Mouse (Mus musculus): ENCODE results near the gene Fxyd6.

Gene Fxyd6

DNA sequence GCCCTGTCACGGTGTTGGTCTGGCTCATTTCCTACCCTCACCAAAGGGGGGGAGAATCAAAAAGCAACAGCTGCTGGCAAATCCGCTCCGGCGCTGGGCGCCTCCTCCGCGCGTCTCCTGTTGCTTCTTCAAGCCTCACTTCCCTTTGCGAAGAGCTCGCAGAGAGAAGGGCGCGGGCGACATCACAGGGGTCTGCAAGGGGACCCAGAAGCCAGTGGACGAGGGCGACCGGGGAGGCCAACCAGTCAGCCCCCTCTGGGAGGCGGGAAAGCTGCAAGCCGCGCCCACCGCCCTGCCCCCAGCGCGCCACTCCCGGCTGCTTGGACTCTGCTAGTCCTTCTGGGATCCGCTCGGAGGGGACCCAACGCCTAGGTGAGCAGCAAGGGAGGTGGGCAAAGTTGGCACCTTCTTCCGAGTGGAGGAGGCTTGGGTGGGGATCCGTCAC, at the start of gene Fxyd6:
Gene Fxyd6 (plus strand): TSS at position 69 of the 445 bp plus-strand sequence.
- peak; percentile 75 for DNase-seq (ENCODE audit: low read depth, low spot score)

DNA sequence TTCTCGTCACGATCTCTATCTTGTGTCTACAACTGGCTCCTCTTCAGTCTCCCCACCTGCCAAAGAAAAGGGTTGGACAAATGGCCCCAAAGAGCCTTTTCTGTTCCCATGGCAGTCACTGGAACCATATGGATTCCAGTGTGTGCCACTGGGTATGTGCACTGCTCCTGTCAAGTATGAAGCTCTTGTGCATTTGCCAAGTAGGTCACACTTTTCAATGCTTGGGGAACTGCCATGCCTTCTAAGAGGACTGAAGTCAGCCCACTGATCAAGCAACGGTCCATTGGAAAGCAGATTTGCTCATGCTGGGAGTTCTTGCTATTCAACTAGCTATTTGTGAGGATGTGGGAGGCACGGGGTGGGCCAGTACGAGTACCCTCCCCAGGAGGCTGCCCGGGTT, 48.5 kb upstream of the Fxyd6 start:
- no peak for DNase-seq (ENCODE audit: low read depth, low spot score)

DNA sequence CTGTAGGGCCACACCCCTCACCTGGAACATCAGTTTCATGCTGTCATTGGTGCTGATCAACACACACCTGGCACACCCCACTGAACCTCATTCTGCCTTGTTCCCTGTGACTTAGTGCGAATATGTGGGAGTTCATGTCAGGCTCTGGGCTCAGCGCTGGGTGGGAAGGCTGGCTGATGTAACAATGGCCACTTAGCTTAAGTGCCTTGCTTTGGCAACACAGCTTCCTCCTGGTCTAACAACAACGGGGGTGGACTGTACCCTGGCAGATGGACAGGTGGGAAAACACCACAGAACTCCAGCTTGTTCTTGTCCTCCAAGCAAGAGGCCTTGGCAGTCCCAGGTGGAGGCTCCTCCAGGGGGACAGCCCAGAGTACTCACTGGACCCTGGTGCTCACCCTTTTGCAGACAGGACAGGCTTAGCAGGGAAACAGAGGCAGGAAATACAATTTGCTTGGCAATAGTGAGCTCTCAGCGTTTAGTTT, 48.0 kb upstream of the Fxyd6 start:
- no peak for DNase-seq (ENCODE audit: low read depth, low spot score)

DNA sequence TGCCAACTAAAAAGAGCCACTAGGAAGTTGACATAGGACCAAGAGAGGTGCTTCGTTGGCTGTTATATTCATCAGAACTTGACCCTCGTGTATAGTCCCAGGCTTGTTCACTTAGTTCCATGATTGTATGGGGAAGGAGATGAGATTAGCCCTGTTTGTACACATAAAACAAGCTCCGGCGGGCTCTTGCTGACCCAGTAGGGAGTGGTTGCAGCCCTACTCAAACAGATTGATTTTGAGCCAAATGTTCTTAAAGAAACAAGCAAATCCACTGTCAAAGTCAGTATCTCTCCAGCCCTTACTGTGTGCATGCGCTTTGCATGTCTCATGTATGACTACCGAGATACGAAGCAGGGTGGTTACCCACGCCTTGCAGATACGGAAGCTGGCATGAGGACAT, 43.6 kb upstream of the Fxyd6 start:
- DNase-seq (ENCODE audit: low read depth, low spot score) = no peak

DNA sequence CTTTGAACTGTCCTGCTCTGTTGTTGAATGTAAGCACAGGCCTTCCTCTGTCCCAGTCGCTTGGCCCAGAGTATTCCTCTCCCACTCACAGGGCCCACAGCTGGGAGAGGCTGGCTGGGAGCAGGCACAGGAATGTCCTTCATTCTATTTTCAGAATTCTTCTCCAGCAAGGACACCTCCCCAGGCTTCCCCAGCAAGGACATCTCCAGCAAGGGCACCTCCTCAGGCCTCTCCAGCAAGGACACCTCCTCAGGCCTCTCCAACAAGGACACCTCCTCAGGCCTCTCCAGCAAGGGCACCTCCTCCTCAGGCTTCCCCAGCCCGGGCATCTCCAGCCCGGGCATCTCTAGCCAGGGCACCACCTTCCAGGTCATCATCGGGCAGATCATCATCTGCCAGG, 41.7 kb upstream of the Fxyd6 start:
- no peak for DNase-seq (ENCODE audit: low read depth, low spot score)

DNA sequence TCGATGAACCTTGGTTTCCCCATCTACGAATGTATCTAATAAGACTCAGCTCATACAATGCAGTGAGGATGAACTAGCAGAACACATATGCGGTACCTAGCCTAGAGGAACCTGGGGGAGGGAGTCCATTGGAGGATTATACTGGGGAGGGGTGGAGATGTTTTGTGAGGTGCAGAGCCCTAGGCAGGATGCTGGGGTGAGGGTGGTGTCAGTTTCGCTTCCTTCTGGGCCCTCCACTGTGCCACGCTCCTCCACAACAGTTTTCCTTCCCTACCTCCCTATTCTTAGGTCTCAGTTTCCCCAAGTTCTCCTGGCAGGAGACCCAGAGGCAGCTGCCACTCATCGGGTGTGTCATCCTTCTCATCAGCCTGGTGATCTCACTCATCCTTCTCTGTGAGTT, 40.4 kb upstream of the Fxyd6 start:
- no peak for DNase-seq (ENCODE audit: low read depth, low spot score)

DNA sequence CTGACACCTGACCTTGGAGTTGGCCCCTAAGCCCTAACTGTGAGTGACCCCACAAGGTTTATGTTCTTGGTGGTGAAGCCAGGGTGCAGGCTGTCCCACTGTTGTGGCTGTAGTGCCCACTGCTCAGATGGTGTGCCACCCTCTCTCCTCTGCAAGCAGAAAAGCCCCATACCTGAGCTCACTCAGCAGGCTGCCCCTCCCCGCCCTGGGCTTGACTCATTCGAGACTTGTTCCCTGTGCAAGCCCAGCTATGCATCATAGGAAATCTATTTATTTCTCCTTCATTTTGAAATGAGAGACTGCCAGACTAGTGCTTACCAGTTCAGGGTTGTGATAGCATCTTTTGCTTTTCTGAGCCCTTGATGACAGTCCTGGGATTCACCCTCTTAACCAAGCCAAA, 32.6 kb upstream of the Fxyd6 start:
- no peak for DNase-seq (ENCODE audit: low read depth, low spot score)

DNA sequence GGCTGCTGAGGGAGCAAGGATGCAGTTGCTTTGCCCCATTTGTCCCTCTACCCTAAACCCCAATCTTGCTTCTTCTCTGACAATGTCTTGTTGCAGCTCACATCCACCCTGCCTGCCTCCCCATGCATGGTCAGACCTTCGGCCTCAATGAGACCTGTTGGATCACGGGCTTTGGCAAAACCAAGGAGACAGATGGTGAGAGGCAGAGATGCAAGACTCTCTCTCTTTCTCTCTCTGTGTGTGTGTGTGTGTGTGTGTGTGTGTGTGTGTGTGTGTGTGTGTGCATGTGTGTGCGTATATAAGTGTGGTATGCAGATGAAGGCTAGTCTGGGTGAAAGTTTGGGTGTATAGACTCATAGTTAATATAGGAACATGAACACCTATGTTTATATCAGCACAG, 26.9 kb upstream of the Fxyd6 start:
- no peak for DNase-seq (ENCODE audit: low read depth, low spot score)

DNA sequence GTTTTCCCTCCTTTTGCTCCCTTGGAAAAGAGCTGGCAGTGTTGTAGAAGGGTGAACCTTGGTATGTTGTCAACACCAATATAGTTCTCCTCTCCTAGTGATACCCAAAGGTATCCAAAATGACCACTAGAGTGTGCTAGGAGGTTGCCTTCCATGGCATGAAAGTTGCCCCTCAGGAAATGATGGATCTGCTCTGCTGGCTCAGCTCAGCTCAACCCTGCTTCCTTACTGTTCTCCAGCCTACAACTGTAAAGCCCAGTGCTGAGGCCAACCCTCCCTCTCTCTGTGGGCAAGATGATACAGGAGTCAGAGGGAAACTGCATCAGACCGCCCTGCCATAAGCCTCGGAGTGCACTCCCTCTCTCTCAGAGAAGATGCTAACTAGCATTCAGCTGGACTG, 24.5 kb upstream of the Fxyd6 start:
- DNase-seq (ENCODE audit: low read depth, low spot score) = peak; percentile 51

DNA sequence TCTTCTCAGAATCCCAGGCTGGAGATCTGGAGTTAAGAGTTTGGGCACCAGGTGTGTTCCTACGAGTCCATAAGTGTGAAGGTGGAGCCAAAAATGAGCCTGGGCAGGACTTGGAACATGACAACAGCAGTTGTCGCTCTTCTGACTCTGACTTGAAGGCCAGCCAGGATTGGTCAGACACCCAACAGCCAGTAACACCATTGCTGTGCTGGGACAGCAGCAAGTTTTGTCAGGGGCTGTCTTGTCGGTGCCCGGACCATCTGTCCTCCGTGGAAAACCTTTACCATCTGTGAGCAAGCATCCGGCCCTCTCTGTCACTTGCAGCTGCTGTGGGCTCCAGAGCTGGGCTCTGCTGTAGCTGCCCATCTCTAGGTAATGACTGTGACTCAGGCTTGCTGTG, 23.7 kb upstream of the Fxyd6 start:
- DNase-seq (ENCODE audit: low read depth, low spot score) = no peak

DNA sequence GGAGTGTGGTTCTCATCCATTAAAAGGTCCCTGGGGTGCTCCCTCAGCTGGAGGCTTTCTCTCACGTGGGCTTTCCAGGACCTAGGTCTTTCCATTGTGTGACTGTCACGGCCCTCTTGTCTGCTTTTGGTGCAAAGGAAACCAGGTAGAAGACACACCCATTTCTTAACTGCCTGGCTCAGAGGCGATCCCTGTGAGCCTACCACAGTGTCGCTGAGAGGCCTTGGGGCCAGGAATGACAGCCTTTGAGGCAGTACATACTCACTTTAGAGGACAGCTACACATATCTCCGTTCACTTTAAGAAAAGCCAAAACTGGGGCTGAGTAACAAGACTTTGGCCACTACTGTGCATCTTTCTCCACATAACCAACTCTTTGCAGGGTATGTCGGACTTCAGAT, 21.4 kb upstream of the Fxyd6 start:
- DNase-seq (ENCODE audit: low read depth, low spot score) = peak; percentile 43

DNA sequence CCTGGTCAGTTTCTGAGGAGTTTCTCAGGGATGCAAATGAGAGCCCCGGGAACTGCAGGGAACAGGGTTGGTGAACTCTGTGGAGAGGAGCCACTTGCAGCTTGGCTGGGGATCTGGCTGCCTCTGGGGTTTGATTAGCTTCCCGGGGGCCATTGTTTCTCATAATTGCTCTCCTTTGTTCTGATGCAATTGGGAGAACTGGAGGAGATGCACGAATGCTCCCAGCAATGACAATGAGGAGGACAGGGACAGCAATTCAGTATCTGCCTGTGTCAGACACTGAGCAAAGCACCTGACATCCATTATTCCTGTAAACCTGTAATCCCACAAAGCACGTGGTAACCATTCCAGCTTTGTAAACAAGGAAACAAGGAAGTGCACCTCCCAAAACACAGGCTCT, 20.8 kb upstream of the Fxyd6 start:
- peak; percentile 97 for DNase-seq (ENCODE audit: low read depth, low spot score)

DNA sequence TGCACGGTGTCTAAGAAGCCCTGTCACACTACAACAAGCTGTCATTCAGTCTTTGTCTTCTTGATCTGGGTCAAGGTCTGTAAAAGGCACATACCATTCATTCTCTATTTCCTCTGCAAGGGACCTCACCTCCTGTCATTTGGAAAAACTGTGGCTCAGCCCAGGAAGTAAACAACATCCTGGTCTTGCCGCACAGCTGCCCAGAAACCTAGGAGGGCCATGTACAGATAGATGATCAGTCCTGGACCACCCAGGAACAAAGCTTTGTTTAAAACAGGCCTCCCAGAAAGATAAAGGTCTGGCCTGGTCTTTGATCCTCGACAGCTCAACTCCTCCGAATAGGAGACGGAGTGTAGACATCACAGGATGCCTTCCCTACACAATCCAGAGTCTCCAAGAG, 20.1 kb upstream of the Fxyd6 start:
- DNase-seq (ENCODE audit: low read depth, low spot score) = peak; percentile 89

DNA sequence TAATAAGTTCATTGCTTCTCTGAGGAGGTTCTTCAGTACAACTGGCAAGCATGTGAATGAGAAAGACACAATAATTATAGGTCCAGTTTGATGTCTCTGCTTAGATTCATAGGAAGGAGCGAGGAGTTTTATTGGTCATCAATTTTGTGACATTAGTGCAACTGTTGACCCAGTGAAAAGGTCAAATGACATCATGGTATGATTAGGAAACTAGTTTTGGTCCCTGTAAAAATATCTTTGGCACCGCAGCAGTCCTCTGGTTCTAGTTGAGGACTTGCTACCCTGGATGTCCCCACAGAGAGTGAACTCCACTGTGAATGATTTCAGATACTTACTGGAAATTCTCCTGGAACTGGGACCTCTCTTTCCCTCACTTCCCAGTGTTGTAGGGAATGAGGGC, 14.8 kb upstream of the Fxyd6 start:
- DNase-seq (ENCODE audit: low read depth, low spot score) = no peak

DNA sequence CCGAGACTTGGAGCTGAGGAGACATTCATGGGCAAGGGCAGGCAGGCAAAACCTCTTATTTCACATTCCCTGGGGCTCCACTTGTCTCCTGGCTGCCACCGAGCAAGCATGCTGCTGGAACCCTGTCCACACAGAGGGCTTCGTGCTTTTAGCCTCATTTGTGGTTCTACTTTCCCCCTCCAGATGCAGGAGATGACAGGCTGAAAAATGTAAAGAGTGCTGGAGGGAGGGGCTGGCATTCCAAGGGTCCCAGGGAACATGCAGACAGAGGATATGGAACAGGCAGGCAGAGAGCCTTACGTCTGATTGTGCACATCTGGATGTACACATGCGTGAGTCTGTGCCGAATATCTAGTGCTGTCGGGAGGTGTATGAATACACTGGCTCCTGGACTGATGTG, 11.6 kb upstream of the Fxyd6 start:
- no peak for DNase-seq (ENCODE audit: low read depth, low spot score)

DNA sequence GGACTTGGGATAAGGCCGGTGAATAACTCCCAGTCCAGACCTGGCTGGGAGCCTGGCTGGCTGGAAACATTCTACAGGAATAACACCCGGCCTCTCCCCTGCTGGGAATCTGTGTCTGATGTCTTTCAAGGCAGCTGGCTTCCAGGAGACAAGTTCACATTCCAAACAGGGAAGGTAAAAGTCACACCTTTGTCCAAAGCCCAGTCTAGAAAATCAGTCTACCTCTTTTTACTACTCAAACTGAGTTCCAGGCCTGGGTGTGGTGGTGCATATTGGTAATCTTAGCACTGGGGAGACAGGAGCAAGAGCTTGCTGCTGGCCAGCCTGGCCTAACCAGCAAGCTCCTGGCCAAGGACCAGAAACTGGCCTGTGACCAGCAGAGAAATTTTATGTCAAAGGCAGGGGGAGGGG, 7.9 kb upstream of the Fxyd6 start:
- DNase-seq (ENCODE audit: low read depth, low spot score) = peak; percentile 96

DNA sequence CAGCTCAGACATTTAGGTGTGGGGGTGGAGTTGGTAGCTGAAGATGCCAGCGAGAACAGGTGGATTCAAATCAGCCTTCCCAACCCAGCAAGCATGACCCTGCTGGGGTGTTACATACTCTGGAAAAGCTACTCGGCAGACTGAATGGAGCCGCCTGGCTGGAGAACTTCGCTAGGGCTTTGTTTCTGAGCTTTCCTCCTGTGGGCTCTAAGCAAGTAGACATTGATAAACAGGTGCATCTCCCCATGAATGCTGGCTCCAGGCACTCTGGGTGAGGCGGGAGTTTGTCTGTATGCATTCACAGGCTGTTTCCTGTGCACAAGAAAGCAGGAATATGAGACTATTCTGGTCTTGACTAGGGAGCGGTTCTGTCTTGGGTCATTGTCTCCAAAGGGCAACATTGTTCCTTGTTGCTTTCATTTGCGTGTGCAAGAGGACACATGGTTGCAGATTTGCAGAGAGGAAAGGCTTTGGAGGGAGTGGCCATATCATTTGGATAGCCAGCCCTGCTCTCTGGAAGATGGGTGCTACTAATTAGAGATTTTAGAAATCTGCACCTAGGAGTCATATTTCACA, 6.3 kb upstream of the Fxyd6 start:
- DNase-seq (ENCODE audit: low read depth, low spot score) = peak; percentile 51

DNA sequence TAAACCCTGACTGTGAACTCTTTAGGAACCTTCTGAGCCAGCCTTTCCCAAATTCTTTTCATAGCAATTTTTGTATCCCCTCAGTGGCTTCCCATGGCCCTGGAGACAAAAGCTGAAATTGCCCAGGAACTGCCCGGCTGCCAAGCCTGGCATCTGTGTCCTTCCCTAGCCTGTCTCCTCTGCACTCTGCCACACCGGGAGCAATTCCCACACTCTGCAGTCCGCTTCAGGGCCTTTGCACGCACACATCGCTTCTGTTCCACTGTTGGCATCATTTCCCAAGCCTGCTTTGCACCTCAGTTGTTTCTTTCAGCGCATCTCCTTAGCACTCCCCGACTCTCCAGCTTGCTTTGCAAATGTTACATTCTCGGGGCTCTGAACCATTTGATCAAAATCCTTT, 2.3 kb upstream of the Fxyd6 start:
- no peak for DNase-seq (ENCODE audit: low read depth, low spot score)

DNA sequence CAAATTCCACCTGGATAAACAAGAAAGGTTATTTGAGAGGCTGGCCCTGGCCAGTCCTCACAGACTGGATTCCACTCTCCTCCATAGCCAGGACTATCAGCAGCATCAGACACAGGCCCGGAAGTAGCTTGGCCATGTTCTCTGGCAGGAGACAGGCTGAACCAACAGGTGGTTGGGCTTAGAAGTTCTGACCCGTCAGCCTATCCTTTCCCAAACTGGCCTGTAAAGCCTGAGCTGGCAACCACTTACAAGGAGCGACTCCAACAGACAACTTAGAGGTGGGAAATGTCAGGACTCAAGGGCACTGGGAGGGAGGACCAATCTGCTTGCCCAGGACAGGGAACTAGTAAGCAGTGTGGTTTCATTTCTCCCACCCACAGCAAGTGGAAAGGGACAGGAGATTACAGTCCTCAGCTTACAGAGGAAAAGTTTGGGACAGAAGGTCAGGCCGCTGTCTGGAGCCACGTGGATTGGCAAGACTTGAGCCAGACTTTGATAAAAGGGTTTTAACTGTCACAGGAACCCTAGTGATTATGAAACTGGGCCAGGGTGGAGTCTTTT, 1.6 kb upstream of the Fxyd6 start:
- DNase-seq (ENCODE audit: low read depth, low spot score) = no peak

DNA sequence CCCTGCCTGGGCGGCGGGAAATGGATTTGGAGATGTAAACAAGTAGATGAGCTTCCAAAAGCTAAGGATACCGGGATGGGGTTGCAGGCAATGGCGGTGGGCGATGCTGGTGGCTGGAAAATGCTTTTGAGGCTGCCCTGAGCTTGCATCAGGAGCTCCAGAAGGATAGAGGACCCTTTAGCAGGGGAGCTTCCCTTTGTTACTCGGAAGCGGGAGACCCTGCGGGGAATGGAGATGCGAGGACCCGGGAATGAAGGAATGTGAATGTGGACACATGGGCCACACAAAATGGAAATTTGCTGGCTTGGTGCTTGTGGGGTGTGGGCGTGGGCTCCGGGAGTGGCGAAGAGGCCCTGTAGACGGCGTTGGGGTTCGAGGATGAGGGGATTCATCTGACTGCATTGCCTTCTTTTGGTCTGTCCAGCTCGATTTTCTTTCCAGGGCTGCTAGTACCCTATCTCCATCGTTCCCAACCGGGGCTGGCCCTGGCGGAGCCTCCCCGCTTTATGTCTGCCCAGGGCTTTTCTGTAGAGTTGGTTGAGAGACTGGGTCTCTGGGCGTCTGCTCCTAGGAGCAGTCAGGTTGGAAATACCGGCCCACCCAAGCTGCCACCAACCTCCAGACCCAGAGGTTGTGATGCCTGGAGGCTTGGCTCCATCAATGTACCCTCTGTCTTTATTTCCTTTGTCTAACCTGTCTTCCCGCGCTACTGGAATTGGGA, 791 bp downstream of the Fxyd6 start:
- peak; percentile 24 for DNase-seq (ENCODE audit: low read depth, low spot score)

DNA sequence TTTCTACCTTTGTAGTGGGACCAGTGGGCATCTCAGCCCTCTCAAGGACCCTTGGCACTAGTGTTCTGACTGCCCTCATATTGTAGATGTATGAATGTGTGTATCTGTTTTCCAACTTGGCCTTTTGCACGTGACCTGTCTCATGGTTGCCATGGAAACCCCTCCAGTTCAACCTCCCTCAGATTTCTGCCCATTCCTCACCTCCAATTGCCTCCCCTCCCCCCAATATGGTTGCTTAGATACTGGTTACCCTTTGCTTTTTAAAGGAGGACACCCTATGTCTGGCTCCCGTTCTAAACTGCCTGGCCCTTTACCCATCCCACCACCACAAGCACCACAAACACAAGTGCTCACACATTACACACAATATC, 1.3 kb downstream of the Fxyd6 start:
- peak; percentile 79 for DNase-seq (ENCODE audit: low read depth, low spot score)

DNA sequence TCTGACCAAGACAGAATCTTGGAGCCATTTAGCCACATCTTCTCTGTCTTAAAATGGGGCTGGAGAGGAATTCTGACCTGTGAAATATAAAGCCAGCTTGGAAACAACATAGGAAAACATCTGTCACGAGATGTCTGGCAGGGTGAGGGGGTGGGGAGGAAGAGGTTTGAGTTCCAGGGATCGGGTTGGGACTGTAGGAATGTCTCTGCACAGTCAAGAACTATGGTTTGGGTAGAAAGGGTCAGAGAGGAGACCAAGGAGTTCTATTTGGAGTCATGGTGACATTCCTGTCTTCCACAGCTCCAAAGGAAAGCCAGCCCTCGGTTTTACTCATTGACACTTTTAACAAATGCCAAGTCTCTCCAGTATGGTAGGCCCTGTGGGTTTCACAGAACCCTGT, 3.9 kb downstream of the Fxyd6 start:
- peak; percentile 57 for DNase-seq (ENCODE audit: low read depth, low spot score)

DNA sequence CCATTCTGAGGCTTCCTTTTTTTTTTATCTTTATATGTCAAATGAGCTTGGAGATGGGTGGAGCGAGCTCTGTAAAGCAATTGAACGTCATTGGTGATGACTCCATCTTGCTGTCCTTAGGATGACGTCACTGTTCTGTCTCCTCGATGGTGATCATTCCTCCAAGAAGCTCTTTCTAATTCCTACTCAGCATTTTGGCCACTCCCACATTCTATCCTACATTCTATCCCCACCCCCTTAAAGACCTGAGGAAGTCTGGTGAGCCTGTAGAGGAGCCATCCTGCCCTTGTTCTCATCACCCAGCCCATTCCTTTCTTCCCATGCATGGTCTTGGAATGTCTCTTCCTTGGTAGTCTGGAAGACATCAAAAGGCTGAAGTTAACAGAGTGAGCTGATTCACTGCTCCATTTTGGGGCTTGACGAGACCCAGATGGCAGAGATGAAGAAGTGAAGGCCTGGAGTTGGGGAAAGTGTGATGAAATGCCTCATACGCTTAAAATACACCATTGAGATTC, 5.1 kb downstream of the Fxyd6 start:
- DNase-seq (ENCODE audit: low read depth, low spot score) = peak; percentile 94

Measured in R1 (cell line).